Mouse (Mus musculus): ENCODE data around the gene Bcl2l2.

DNA sequence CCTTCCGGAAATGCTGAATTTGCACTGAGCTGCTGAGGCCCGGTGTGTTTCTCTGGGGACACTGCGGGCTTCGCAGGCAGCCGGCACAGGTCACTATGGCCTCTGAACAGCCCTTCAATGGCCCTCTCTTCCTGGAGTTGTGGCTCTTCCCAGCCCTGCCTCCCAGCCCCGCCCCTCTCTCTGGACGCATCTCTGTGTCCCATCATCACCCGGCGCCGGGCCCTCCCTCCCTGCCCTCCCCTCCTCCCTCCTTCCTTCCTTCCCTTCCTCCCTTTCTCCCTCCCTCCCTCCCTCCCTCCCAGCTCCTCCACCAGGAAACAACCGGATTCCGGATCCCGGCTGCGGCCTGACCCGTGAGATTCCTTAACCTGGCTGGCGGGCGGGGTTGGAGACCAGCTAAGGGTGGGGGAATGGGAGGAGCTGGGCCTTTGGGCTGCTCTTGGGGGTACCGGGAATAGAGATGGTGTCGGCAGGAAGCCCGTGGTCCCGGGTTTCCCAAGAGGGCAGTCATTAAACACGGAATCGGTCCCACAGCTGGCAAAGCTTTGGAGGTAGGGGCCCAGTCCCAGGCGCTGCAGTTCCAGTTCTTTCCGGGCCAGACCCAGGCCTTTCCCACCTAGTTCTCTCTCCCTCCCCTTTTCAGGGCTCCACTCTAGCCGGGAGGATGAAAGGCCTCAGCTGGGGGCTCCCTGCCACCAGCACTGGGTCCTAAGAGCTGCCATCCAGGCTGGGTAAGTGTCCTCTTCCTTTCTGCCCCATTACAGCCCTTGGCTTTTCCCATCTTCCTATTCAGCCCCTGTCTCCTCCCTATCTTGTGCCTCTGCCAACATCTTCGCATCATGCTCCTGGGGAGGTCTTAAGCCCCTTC is at the start of gene Bcl2l2, which contains the start of gene Gm20521:
- TF ChIP-seq POLR2A (IDR thresholded peaks at IDR 0.05; ENCODE audit: insufficient read length, low read depth) = peak; percentile 95
- TF ChIP-seq USF1 (IDR thresholded peaks at IDR 0.05; ENCODE audit: low read depth) = no peak
- TF ChIP-seq E2F4 (IDR thresholded peaks at IDR 0.05; ENCODE audit: insufficient read depth) = no peak
- TF ChIP-seq TCF12 (IDR thresholded peaks at IDR 0.05; ENCODE audit: insufficient read depth, poor library complexity, severe bottlenecking) = no peak
- no peak for TF ChIP-seq SRF (IDR thresholded peaks at IDR 0.05; ENCODE audit: control insufficient read depth, insufficient read length, low read depth)
- no peak for TF ChIP-seq MYOG (IDR thresholded peaks at IDR 0.05; ENCODE audit: control insufficient read depth in 1 of 3, insufficient read depth in 1 of 3, insufficient read length in 2 of 3, low read depth in 2 of 3)
- no peak for TF ChIP-seq MAX (IDR thresholded peaks at IDR 0.05; ENCODE audit: low read depth)
- TF ChIP-seq POLR2AphosphoS2 (IDR thresholded peaks at IDR 0.05; ENCODE audit: insufficient read length, low read depth) = peak; percentile 91
- no peak for TF ChIP-seq CEBPB (IDR thresholded peaks at IDR 0.05; ENCODE audit: insufficient read depth, poor library complexity, severe bottlenecking)
- TF ChIP-seq REST (IDR thresholded peaks at IDR 0.05; ENCODE audit: insufficient read depth, insufficient read length) = no peak
- no peak for TF ChIP-seq MYOD1 (IDR thresholded peaks at IDR 0.05; ENCODE audit: control insufficient read depth in 1 of 3, insufficient read length in 2 of 3, low read depth in 2 of 3)
- TF ChIP-seq TCF3 (IDR thresholded peaks at IDR 0.05; ENCODE audit: insufficient read length, low read depth) = no peak
